ENCODE assay signal across 9 mouse cellular contexts in genomic region chr4:106865415-106866110, GRCm38 (mm10). TPM values are rescaled to one million over a fixed set of nuclear protein-coding genes. Genes with fewer than 3 reads are reported as not detected.
DNase-seq lines count a peak whose midpoint lies in the region; ATAC-seq and TF ChIP-seq lines count a peak whose summit lies in the region.
"Had no signal": no experiment of that assay in that cellular context is flagged by ENCODE, and none has a peak within 500 bp of the region (broad histone marks: within the 10 kb centered on the region; RNA-seq: fewer than 3 reads in every experiment).

No protein-coding gene starts in this region.

- peaks cover 77% of the 10 kb centered on the region for H3K4me1 ChIP-seq in embryonic facial prominence, embryonic 13.5 days
- H3K4me1 ChIP-seq in kidney, postnatal 0 days (replicated peaks; ENCODE audit: insufficient read depth, low read length) = peaks cover 38% of the 10 kb centered on the region
- H3K4me1 ChIP-seq in neural tube, embryonic 11.5 days (ENCODE audit: control insufficient read depth, insufficient read depth, low read length) = peaks cover 25% of the 10 kb centered on the region

- H3K27ac ChIP-seq in embryonic facial prominence, embryonic 13.5 days = peak overlapping the region; percentile 95
- peak overlapping the region; percentile 81 for H3K27ac ChIP-seq in kidney, postnatal 0 days
- H3K27ac ChIP-seq in neural tube, embryonic 11.5 days (ENCODE audit: low read depth, low read length) = peak overlapping the region; percentile 90

- 5% methylated on average over 19 of the region's 19 CpGs for WGBS in embryonic facial prominence, embryonic 13.5 days
- 9% methylated on average over 19 of the region's 19 CpGs for WGBS in kidney, postnatal 0 days
- WGBS in neural tube, embryonic 11.5 days = 8% methylated on average over 19 of the region's 19 CpGs

- no peaks in the 10 kb centered on the region for H3K27me3 ChIP-seq in embryonic facial prominence, embryonic 13.5 days
- H3K27me3 ChIP-seq in kidney, postnatal 0 days (ENCODE audit: insufficient read depth, low read length) = no peaks in the 10 kb centered on the region
- H3K27me3 ChIP-seq in neural tube, embryonic 11.5 days (ENCODE audit: control insufficient read depth, insufficient read depth, low read length) = no peaks in the 10 kb centered on the region
- H3K27me3 ChIP-seq: Patski had no signal

- H3K9ac ChIP-seq in embryonic facial prominence, embryonic 13.5 days = peak overlapping the region; percentile 49; the same call in 1 of the 2 replicates
- peak overlapping the region; percentile 49; the same call in 1 of the 2 replicates for H3K9ac ChIP-seq in kidney, postnatal 0 days (ENCODE audit: low read depth, low read length)
- H3K9ac ChIP-seq in neural tube, embryonic 11.5 days (ENCODE audit: low read length) = peak overlapping the region; percentile 54

- no peak for TF ChIP-seq CTCF in kidney, postnatal 0 days (IDR thresholded peaks at IDR 0.05; ENCODE audit: low read depth)

- no peaks in the 10 kb centered on the region for H3K36me3 ChIP-seq in embryonic facial prominence, embryonic 13.5 days
- H3K36me3 ChIP-seq in kidney, postnatal 0 days (ENCODE audit: insufficient read depth, low read length) = no peaks in the 10 kb centered on the region
- no peaks in the 10 kb centered on the region for H3K36me3 ChIP-seq in neural tube, embryonic 11.5 days (ENCODE audit: control insufficient read depth, insufficient read depth, low read length)

- peak; percentile 23 for DNase-seq in layer of hippocampus, adult 11-12 months (ENCODE audit: low spot score)
- no peak for DNase-seq in layer of hippocampus, postnatal 10 days (ENCODE audit: low spot score in 2 of 2)
- peak; percentile 73 for DNase-seq in kidney, postnatal 0 days (ENCODE audit: low spot score)
- DNase-seq in neural tube, embryonic 11.5 days (ENCODE audit: low spot score) = peak; percentile 63
- no peak for DNase-seq in layer of hippocampus, postnatal 25 days (ENCODE audit: extremely low spot score in 1 of 2, low spot score in 1 of 2)
- DNase-seq in left cerebral cortex, postnatal 36 days (ENCODE audit: low spot score in 2 of 2) = no peak

- H3K4me3 ChIP-seq in embryonic facial prominence, embryonic 13.5 days = no peak overlapping the region
- H3K4me3 ChIP-seq in kidney, postnatal 0 days (replicated peaks; ENCODE audit: low read depth, low read length) = no peak overlapping the region
- H3K4me3 ChIP-seq in neural tube, embryonic 11.5 days (ENCODE audit: low read depth, low read length) = no peak overlapping the region

- peak overlapping the region; percentile 41 for H3K4me2 ChIP-seq in embryonic facial prominence, embryonic 13.5 days
- H3K4me2 ChIP-seq in kidney, postnatal 0 days (ENCODE audit: low read length) = no peak overlapping the region
- peak overlapping the region; percentile 19; the same call in 1 of the 2 replicates for H3K4me2 ChIP-seq in neural tube, embryonic 11.5 days (ENCODE audit: low read depth)

- intact Hi-C loops in left cerebral cortex, postnatal 36 days (cut with DNase I) = no loop called here

- peak; percentile 83 for ATAC-seq in embryonic facial prominence, embryonic 13.5 days (ENCODE audit: insufficient number of reproducible peaks, insufficient read depth, low FRiP score, low TSS enrichment, low read depth)
- no peak for ATAC-seq in kidney, postnatal 0 days (replicated peaks; ENCODE audit: low FRiP score, low read depth)
- ATAC-seq in neural tube, embryonic 11.5 days (ENCODE audit: insufficient read depth, low FRiP score, low TSS enrichment) = peak; percentile 37; the same call in 1 of the 2 replicates
- ATAC-seq in frontal cortex, adult (ENCODE audit: low TSS enrichment) = no peak
- ATAC-seq: Patski had no signal

- no peaks in the 10 kb centered on the region for H3K9me3 ChIP-seq in embryonic facial prominence, embryonic 13.5 days
- no peaks in the 10 kb centered on the region for H3K9me3 ChIP-seq in kidney, postnatal 0 days (replicated peaks; ENCODE audit: low read length)
- no peaks in the 10 kb centered on the region for H3K9me3 ChIP-seq in neural tube, embryonic 11.5 days (ENCODE audit: control insufficient read depth, low read length)

RNA-seq across cellular contexts. Expression of gene Ssbp3, which starts 44.9 kb away (rescaled TPM):
- 100 to 1,000 TPM in 1 of 2 experiments, 10 to 100 TPM in 1; 89.5 to 106 TPM for total RNA-seq in layer of hippocampus, postnatal 10 days (2021)
- polyA plus RNA-seq in embryonic facial prominence, embryonic 13.5 days (2015; fragmentation: Nextera tagmentation; extraction: Ambion mirVana) = 172 and 190 TPM in 2 replicates
- 62.6 and 68.3 TPM in 2 replicates for polyA plus RNA-seq in kidney, postnatal 0 days (2015; fragmentation: Nextera tagmentation; extraction: Ambion mirVana)
- polyA plus RNA-seq in neural tube, embryonic 11.5 days (2014; fragmentation: Nextera tagmentation; extraction: Ambion mirVana) = 142 and 145 TPM in 2 replicates
- 100 to 1,000 TPM; 147 to 150 TPM for total RNA-seq in layer of hippocampus, postnatal 25 days (2021)
- total RNA-seq in left cerebral cortex, postnatal 36 days (2021) = 100 to 1,000 TPM; 160 to 182 TPM

Comparison
In these comparisons a context has a peak if more than half of its experiments do, and no peak if none do; other contexts are left out.
1. DNase-seq: peak in layer of hippocampus, adult 11-12 months (single experiment), kidney, postnatal 0 days (single experiment) and neural tube, embryonic 11.5 days (single experiment); none in layer of hippocampus, postnatal 10 days (0 of 2), layer of hippocampus, postnatal 25 days (0 of 2) and left cerebral cortex, postnatal 36 days (0 of 2).
2. ATAC-seq: peak in embryonic facial prominence, embryonic 13.5 days (single experiment) and neural tube, embryonic 11.5 days (single experiment); none in kidney, postnatal 0 days (single experiment) and frontal cortex, adult (single experiment).
3. Peak in every context shown above with its lines, with median percentiles within 50 percentile points of each other: H3K27ac ChIP-seq and H3K9ac ChIP-seq.